Comparison of ENCODE assay signal across 1 mouse cellular context in the genomic region with DNA sequence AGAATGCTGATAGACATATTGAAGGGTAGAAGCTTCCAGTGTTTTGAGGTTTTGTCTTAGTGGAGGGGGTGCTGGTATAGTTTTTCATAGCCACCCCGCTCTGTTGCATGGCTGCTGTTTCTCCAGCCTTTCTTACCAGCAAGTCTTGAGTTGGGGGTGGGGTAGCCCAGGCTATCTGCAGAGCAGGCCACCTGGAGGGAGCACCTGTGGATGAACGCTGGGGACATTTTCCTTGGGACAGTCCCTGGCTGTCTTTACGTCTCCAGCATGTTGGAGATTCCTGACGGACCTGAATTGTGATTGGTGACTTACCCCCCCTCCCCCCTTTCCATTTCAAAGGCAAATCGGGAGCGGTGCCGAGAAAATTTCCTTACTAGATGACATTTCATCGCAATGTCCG.
A peak's percentile ranks its signal among the peaks of the same experiment; 100 is the strongest.
TF ChIP-seq lines count a peak whose summit lies in the region.

No protein-coding gene starts in this region.

TF ChIP-seq in CH12.LX, 34 proteins besides CTCF, POLR2A, EP300 and RAD21 (continued from another document):
- no peak for TF ChIP-seq JUND (conservative IDR thresholded peaks at IDR 0.05; ENCODE audit: low read depth, low read length)
- peak; percentile 12; the same call in 1 of the 2 replicates for TF ChIP-seq SIN3A (IDR thresholded peaks at IDR 0.05; ENCODE audit: low read length)
- TF ChIP-seq ETS1 (conservative IDR thresholded peaks at IDR 0.05; ENCODE audit: low read depth, low read length): peak; percentile 37; the same call in 1 of the 2 replicates
- no peak for TF ChIP-seq NRF1 (IDR thresholded peaks at IDR 0.05; ENCODE audit: low read depth, low read length)
- no peak for TF ChIP-seq HCFC1 (IDR thresholded peaks at IDR 0.05; ENCODE audit: low read depth, low read length)
- TF ChIP-seq E2F4 (IDR thresholded peaks at IDR 0.05; ENCODE audit: insufficient replicate concordance, low read depth, low read length): no peak
- TF ChIP-seq GABPA (IDR thresholded peaks at IDR 0.05; ENCODE audit: insufficient replicate concordance, low read depth, low read length): no peak
- TF ChIP-seq MAX (IDR thresholded peaks at IDR 0.05; ENCODE audit: low read length): no peak
- TF ChIP-seq ZKSCAN1 (IDR thresholded peaks at IDR 0.05; ENCODE audit: borderline replicate concordance, low read depth, low read length): no peak
- no peak for TF ChIP-seq MAFK (IDR thresholded peaks at IDR 0.05; ENCODE audit: insufficient replicate concordance, low read length)
- no peak; the same call in 1 of the 2 replicates for TF ChIP-seq MYC (IDR thresholded peaks at IDR 0.05; ENCODE audit: low read depth, low read length)
- TF ChIP-seq JUN (IDR thresholded peaks at IDR 0.05; ENCODE audit: insufficient read depth, low read depth, low read length): no peak
- TF ChIP-seq POLR2AphosphoS2 (IDR thresholded peaks at IDR 0.05; ENCODE audit: low read depth, low read length): no peak
- TF ChIP-seq ZMIZ1 (IDR thresholded peaks at IDR 0.05; ENCODE audit: low read depth, low read length): no peak
- TF ChIP-seq SMC3 (IDR thresholded peaks at IDR 0.05; ENCODE audit: low read depth, low read length): no peak
- TF ChIP-seq UBTF (IDR thresholded peaks at IDR 0.05; ENCODE audit: low read depth, low read length): no peak
- TF ChIP-seq CHD1 (IDR thresholded peaks at IDR 0.05; ENCODE audit: low read depth, low read length): no peak
- TF ChIP-seq BHLHE40 (IDR thresholded peaks at IDR 0.05; ENCODE audit: low read depth, low read length): 0 out of 2 replicates have a peak, but pooled peaks have one; percentile 10
- TF ChIP-seq RCOR1 (conservative IDR thresholded peaks at IDR 0.05; ENCODE audit: low read depth, low read length): no peak
TF ChIP-seq in CH12.LX: peak in this region for 5.
